Mouse (Mus musculus) ES-Bruce4 (cell line): ENCODE data around the gene Sidt2. TPM values are rescaled to one million over a fixed set of nuclear protein-coding genes. Genes with fewer than 3 reads are reported as not detected.

Experiments
- H3K27ac ChIP-seq: 2 replicates; pipeline ENCODE4 v1.5.1; 2012; ENCODE audit warnings: low read length, inconsistent platforms; ENCODE audit not compliant: insufficient read depth
- H3K27me3 ChIP-seq: 2 replicates; pipeline ENCODE4 v1.6.1; 2012; ENCODE audit warnings: mild to moderate bottlenecking, low read length, inconsistent platforms; ENCODE audit not compliant: control insufficient read depth, poor library complexity, insufficient read depth, severe bottlenecking
- H3K36me3 ChIP-seq: 2 replicates; pipeline ENCODE4 v1.6.1; 2012; ENCODE audit warnings: inconsistent platforms, mild to moderate bottlenecking, low read length, moderate library complexity; ENCODE audit not compliant: control insufficient read depth, poor library complexity, insufficient read depth, severe bottlenecking
- H3K4me1 ChIP-seq: one replicate; pipeline ENCODE4 v1.8.1; 2011; ENCODE audit warnings: low read length; ENCODE audit not compliant: control insufficient read depth, insufficient read depth
- H3K4me3 ChIP-seq: 2 replicates; pipeline ENCODE4 v1.5.1; 2011; ENCODE audit warnings: low read depth, mild to moderate bottlenecking, low read length
- H3K9ac ChIP-seq: 2 replicates; pipeline ENCODE4 v1.6.1; 2012; ENCODE audit warnings: low read depth, mild to moderate bottlenecking, inconsistent platforms; ENCODE audit not compliant: poor library complexity, severe bottlenecking
- H3K9me3 ChIP-seq: replicated peaks from 2 replicates; pipeline ENCODE4 v1.6.1; 2012; ENCODE audit warnings: mild to moderate bottlenecking, low read length, inconsistent platforms; ENCODE audit not compliant: control insufficient read depth, poor library complexity, insufficient read depth, severe bottlenecking
- CTCF ChIP-seq: IDR thresholded peaks from one replicate; pipeline ENCODE4 v1.8.1; 2011; ENCODE audit warnings: low read depth, low read length
- EP300 ChIP-seq: IDR thresholded peaks from 2 replicates; pipeline ENCODE4 v1.6.1; 2011; ENCODE audit warnings: low read depth, low read length; ENCODE audit not compliant: insufficient read depth
- POLR2A ChIP-seq: IDR thresholded peaks from one replicate; pipeline ENCODE4 v1.8.1; 2011; ENCODE audit warnings: low read length; ENCODE audit not compliant: insufficient read depth
- polyA plus RNA-seq: library from polyadenylated mRNA; stranded (reverse); fragments of >200 nt; gene quantifications from 2 replicates; pipeline ENCODE4 v1.2.4, GENCODE M21; 2011; ENCODE audit warnings: low read depth; ENCODE audit not compliant: missing spikeins, insufficient read depth, insufficient read length

The Sidt2 gene
- polyA plus RNA-seq, 1 experiment: 89.9 TPM

GRCm38 (mm10) chr9:45963577-45963976 lies 8.5 kb upstream of the Sidt2 start:
- Histone ChIP-seq H3K4me3 (no peak overlapping the region), H3K4me1 (no peaks in the 10 kb centered on the region), H3K36me3 (peaks cover 41% of the 10 kb centered on the region), H3K27me3 (no peaks in the 10 kb centered on the region), H3K9ac (no peak overlapping the region), H3K9me3 (no peaks in the 10 kb centered on the region), H3K27ac (no peak overlapping the region)
- TF ChIP-seq EP300 (no peak), CTCF (no peak), POLR2A (no peak)

- no peaks in the 10 kb centered on the region for H3K4me1 ChIP-seq
- no peaks in the 10 kb centered on the region for H3K27me3 ChIP-seq
- H3K27ac ChIP-seq: no peak overlapping the region
- TF ChIP-seq EP300: no peak
- no peak for TF ChIP-seq POLR2A
- no peak for TF ChIP-seq CTCF
- no peak overlapping the region for H3K4me3 ChIP-seq
- no peak overlapping the region for H3K9ac ChIP-seq
- H3K36me3 ChIP-seq: peaks cover 30% of the 10 kb centered on the region
- no peaks in the 10 kb centered on the region for H3K9me3 ChIP-seq
These were observed 6.8 kb upstream of the Sidt2 start for GRCm38 (mm10) chr9:45961855-45962254.

GRCm38 (mm10) chr9:45959661-45960060 lies 4.6 kb upstream of the Sidt2 start:
- Histone ChIP-seq H3K4me3 (no peak overlapping the region), H3K9ac (no peak overlapping the region), H3K9me3 (no peaks in the 10 kb centered on the region), H3K36me3 (peaks cover 16% of the 10 kb centered on the region), H3K4me1 (no peaks in the 10 kb centered on the region), H3K27ac (no peak overlapping the region), H3K27me3 (no peaks in the 10 kb centered on the region)
- TF ChIP-seq CTCF: no peak
- no peak for TF ChIP-seq POLR2A
- TF ChIP-seq EP300: no peak

- H3K27ac ChIP-seq: no peak overlapping the region
These were observed 3.8 kb upstream of the Sidt2 start for GRCm38 (mm10) chr9:45958851-45959250.

GRCm38 (mm10) chr9:45958023-45958670 lies 3.1 kb upstream of the Sidt2 start:
- Histone ChIP-seq H3K27me3 (no peaks in the 10 kb centered on the region), H3K27ac (no peak overlapping the region), H3K4me3 (no peak overlapping the region), H3K9me3 (no peaks in the 10 kb centered on the region), H3K36me3 (peaks cover 4% of the 10 kb centered on the region; the same call in 1 of the 2 replicates), H3K4me1 (no peaks in the 10 kb centered on the region), H3K9ac (no peak overlapping the region)
- no peak for TF ChIP-seq POLR2A
- no peak for TF ChIP-seq EP300
- no peak for TF ChIP-seq CTCF

More at GRCm38 (mm10) chr9:45958851-45959250, 3.8 kb upstream of the Sidt2 start:
- H3K27me3 ChIP-seq: no peaks in the 10 kb centered on the region
- no peaks in the 10 kb centered on the region for H3K9me3 ChIP-seq
- no peak overlapping the region for H3K9ac ChIP-seq
- TF ChIP-seq POLR2A: no peak
- TF ChIP-seq CTCF: no peak
- no peak for TF ChIP-seq EP300
- peaks cover 9% of the 10 kb centered on the region for H3K36me3 ChIP-seq
- H3K4me1 ChIP-seq: no peaks in the 10 kb centered on the region
- H3K4me3 ChIP-seq: no peak overlapping the region

GRCm38 (mm10) chr9:45954294-45955106 lies 558 bp downstream of the Sidt2 start:
- peak overlapping the region; percentile 79 for H3K9ac ChIP-seq
- no peaks in the 10 kb centered on the region for H3K4me1 ChIP-seq
- no peak overlapping the region for H3K27ac ChIP-seq
- no peaks in the 10 kb centered on the region for H3K9me3 ChIP-seq
- TF ChIP-seq CTCF: no peak
- TF ChIP-seq EP300: no peak
- TF ChIP-seq POLR2A: no peak
- peak overlapping the region; percentile 67 for H3K4me3 ChIP-seq
- no peaks in the 10 kb centered on the region for H3K27me3 ChIP-seq
- H3K36me3 ChIP-seq: 0 out of 2 replicates have a peak, but pooled peaks cover 3% of the 10 kb centered on the region
